Mouse (Mus musculus): ENCODE measurements at regions not wholly inside any gene's neighbourhood (a gene's known extent, or its start where the extent isn't known, plus 50 kb on each side); places are given as distances from the start of the nearest gene placed in this dataset.

DNA sequence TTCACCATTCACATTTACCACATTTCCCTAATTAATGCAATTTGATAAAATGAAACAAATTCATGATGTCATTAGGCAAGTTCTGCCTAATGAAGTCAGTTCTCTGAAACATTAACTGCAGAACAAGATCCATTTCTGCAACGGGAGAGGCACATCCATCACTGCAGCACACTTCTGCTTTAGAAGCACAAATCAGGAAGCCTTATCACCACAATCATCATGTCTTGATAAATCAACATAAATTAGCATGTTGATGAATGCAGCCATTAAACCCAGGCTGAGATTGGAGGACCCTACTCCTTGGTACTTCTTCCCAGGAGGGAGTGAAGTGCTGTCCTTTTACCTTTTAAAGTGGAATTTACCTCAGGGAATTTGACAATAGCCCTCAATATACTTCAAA is 1195.4 kb downstream of the Defb40 start:
- DNase-seq, result no peak

DNA sequence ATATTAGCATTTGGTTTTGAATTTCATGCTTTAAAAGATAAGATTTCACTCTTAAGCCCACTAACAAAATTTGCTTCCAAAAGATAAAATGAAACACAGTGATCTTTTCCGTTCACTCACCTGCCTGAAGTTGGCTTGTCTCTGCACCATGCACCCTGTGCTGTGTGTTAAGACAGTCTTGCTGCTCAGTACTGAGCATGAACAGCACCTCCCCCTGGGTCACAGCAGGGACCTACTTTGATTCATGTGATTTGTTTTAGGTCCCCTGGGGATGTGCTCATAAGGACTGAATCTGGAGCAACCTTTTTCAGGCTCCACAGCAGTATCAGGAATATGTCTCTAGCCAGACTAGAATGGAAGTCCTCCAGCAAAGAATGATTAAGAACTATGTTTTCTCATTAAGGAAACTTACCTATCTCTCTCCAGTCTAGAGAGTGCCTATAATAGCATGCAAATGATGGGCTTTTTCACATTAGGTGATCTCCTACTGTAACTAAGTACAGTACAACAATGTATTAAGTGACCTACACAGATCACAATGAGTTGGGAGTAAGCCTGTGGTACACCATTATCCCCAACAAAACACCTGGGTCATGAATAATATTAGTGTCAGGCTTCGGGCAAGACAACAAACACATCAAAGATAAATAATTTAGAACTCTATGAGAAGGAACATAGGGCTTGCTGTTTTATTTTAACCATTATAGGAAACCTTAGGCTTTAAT is 1196.3 kb downstream of the Defb40 start:
- no peak for DNase-seq

DNA sequence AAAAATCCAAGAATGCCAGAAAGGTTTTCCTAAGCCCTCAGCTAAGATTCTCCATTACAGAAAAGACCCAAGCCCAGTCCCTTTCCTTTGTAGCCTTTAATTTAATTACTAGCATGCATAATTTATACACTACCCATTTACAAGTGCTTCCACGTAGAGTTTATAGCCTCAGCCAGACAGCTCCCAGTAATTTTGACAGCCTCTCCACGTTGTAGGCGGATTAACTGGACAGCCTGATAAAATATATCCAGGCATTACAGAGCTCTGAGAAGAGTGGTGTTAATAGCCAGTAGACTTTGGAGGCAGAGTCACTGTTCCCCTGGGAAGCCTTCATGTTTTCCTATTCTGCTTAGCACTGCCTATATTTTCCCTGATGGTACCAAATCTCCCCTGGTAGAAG is 1202.6 kb downstream of the Defb40 start:
- DNase-seq, result no peak

DNA sequence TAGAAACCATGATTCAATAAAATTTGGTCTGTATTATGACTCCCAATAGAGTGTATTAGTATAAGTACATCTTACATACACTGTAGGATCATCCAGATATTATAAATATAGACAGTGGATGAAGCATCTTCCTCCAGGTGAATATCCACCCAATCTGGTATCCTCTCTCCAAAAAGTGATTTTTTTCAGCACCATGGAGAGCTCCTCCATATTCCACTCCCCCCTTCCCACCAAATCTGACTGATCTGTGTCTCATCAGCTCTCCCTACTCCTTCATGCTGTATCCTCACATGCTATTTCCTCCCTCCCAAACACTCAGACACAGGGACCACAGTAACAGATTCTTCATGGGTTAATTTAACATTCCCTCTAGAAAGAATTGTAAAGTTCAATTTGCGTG is 1204.7 kb downstream of the Defb40 start:
- no peak for DNase-seq

DNA sequence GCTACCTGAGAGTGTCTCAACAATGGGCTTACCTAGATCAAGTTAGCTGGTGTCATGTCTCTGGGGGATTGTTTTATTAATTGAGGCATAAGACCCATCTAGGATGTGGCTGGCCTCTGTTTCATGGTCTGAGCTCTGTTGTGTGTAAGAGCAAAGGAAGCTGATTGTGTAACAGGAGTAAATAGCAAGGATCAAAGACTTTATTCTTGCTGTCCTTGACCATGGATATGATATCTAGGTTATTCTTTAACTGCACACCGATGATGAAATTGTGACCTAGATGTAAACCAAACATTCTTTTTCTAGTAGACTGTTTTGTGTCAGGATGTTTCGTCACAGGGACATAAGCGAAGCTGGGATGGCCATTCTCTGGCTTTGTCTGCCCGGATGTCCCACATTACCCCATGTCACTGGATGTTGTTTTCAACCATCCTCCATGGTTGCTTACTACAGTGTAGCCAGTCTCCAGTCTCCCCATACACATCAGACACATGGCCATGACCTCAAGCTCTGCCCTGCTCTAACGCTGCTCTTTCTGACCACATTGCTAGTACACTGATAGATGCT is 1210.5 kb downstream of the Defb40 start:
- DNase-seq, result no peak

DNA sequence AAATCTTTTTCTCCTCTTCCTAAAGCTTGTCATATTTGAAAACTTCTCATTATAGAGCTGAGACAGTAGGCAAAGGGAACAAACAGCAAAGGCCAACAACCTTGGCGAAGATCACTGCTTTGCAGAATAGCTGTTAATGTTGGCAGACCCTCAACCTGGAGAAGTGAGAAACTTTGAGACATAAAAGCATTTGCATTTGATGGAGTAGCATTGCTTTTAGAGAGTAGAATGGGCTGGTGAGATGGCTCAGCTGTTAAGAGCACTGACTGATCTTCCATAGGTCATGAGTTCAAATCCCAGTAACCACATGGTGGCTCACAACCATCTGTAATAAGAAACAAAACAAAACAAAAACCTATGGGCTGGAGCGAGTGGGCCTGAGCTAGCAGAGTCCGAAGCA is 1253.4 kb downstream of the Defb40 start:
- no peak for DNase-seq

DNA sequence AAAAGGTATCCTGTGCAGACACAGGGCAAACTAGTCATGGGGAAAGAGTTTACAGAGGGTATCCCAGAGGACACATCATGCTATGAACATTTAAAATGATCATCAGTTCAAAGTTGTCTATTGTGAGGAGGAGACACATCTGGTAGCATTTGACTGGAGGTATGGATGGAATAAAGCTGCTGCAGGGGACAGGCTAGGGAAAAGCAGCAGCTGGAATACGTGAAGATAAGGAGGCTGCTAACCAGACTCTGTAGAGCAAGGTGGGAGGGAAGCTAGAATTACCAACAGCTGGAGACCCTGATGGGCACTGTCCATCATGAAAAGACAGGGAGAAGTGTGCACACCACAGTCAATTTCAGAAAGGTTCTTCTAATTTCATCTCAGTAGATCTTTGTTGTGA is 1268.9 kb downstream of the Defb40 start:
- no peak for DNase-seq

DNA sequence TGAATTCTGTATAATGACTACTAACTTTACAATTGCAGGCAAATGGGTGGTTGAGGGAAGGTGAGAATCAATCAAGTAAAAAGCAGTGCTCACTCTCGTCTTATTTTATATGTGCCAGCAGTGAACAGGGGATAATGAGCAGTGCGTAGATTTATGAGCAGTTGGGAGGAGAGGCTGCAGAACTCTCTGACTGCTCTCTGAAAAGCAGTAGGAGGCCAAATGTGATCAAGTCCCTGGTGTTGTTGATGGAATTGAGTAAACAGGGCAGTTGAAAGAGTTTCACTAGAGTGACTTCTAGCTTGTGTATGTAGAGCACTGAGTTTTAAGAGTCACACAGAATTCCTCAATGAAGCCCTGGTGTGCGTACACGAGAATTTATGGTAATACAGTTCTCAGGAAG is 1269.6 kb downstream of the Defb40 start:
- DNase-seq, result peak; percentile 7

DNA sequence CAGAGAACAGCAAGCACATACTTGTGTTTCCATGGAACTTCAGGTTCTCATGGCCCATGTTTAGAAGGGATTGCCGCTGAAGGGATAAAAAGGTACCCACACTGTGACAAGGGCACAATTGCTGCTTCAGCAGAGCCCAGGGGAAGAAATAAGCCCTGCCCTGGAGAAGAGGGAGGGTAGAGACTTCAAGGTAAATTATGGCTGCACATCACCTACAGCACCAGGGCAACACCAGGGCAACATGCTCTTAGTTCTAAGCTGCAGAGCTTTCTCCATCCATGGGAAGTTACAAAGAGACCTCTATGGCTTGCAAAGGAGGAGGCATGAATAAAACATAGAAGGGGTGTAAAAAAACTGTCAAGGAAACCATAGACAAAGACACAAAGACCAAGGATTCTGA is 1273.8 kb downstream of the Defb40 start:
- DNase-seq, result no peak

DNA sequence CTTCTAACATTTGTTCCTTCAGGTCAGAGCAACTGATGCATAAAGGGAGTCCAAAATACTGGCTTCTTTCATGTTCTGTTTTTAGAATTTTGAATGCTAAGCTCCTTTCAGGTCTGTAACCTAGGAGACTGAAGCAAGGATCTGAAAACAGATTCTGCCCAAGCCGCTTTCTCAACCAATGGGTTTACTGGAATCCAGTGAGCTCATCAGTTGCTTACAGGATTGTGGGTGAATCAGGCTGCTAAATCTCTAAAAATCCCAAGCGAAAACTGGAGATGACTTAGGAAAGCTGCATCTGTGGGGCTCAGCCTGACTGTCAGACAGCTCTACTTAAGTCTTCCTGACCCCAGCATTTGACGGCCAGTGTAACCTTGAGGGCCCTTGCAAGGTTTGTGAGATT is 1277.7 kb downstream of the Defb40 start:
- DNase-seq, result no peak

DNA sequence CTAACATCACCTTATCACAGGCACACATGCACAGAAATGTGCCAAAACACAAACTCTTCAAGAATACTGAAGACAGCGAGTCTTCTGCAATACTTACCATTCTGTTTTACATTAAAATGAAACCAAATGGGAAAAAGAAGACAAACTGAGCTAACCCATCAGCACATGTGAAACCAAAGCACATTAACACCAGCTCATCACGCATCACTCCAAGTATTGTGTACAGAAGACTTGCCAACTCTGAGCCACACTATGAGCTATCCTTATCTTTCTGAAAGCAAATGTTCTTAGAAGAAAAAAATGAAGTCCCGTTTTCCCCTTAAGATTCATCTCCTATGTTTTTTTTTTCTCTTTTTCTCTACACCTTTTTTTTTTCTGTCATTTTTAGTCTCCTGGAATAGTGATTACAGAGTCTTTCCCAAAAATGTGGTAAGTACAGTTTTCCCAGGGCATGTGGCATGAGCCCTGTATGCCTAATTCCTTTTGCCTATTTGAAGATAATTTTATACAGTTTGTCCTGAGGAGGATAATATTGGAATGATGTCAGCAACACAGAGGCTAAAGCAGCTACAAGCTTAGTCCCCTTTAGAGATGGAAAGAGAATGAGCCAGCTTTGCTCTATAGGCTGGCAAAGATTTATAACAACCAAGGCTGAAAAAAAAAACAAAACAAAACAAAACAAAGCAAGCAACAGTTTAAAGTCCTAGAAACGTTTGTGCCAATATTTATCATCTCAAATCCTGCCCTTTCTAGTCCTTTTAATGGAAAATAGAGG is 1287.8 kb downstream of the Defb40 start:
- DNase-seq, result peak; percentile 49

DNA sequence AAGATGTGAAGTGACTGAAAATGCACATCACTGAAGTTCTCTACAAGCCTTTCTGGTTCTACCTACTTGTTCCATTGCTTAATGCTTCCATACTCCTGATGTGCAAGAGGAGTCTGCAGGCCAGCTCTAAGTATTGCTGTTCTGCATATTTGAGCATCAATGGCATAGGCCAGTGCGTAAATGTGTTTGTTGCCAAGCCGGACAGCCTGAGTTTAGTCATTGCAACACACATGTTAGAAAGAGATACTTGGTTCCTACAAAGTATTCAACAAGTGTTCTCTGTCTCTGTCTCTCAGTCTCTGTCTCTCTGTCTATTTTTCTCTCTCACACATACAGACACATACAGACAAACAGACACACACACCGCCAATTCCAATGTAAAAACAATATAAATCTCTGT is 1288.4 kb downstream of the Defb40 start:
- peak; percentile 13 for DNase-seq

DNA sequence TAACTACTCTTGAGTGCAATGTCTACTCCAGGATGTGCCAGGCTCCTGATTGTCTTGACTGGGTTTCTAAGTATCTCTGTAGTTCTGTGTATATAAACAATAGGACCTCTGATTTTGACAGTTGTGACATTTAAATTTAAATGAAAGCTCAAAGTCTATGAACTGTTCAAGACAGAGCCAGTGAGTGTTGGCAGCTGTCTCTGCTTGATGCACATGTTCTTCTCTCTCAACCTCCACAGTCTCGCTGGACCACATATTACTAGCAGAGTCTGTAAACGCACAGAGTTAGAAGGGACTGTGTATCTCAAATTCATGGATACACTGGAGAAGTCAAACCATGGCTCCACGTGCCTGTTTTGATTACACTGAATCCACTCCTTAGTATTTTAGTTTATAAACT is 1291.0 kb downstream of the Defb40 start:
- DNase-seq, result no peak

DNA sequence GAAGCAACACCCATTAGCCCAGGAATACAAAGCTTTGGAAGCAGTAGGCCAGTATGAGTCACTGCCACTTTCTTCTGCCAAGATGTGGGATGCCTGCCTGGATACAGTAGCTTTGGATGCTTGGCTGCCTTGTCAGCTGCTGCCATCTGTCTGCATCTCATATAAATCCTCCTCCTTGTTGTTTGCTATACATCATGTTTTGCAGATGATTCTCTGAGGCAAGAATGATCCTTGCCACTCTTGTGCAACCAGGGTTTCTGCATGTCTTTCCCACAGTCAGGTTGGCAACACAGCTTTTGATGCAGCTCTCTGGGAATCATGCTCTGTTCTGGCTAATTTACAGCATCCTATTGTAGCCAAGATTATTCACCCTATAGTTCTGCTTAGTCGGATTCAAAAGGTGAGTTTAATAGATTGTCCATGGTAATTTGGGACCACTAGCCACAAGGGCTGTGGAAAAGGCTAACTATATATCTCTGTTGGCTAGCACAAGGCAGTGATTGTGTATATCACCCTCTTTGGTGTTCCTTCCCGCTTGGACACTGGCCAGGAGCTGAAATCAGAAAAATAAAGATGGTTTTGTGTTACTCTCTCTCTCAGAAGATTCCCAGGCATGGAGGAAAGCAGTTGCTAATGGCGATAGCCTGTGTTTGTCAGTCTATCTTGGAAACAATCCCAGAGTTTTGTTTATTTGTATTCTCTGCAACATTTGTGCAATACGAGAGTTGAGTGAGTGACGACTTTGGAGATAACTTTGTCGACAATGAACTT is 1313.5 kb downstream of the Defb40 start:
- DNase-seq, result peak; percentile 17

DNA sequence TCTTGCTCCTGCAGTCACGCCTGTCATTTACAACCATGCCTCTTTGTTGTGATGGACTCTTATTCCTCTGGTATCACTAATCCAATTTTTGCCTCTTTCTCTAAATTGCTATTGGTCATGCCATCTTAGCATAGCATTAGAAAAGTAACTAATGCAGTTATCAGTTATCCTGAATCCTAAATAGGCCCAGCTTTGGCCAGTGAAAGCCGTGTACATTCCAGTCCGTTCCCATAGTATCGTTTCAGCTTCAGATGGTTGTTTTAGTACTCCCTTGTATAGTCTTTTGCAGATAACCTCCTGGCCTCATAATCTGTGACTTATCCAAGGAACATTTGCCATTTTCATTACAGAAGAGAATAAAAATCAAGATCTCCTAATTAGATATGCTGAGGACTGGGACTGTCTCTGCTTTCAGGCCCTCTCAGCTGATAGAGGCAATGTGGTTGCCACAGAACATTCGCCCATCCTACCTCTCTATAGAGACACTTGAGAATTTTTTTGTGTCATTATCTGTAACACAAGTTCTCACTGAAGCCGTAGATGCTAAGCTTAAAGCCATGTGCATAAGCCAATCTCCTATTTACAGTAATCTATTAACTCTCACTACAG is 1318.2 kb downstream of the Defb40 start:
- no peak for DNase-seq

DNA sequence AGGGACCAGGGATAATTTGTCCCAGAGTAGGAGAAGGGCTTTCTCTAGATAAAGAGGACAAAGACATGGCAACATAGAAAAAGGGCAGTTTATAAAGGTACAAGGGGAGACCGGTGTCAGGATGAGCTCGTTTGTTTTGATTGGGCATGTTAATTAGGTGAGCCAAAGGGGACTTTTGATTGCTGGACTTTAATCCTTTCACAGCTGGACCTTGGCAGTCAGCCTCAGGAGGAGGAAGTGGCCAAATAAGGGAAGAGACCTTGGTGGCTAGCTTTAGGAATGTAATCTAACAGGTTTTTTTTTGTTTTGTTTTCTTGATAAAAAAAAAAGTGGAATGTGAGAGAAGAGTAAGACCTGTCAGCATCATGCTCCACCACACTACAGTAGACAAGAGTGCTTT is 1324.3 kb downstream of the Defb40 start:
- no peak for DNase-seq

DNA sequence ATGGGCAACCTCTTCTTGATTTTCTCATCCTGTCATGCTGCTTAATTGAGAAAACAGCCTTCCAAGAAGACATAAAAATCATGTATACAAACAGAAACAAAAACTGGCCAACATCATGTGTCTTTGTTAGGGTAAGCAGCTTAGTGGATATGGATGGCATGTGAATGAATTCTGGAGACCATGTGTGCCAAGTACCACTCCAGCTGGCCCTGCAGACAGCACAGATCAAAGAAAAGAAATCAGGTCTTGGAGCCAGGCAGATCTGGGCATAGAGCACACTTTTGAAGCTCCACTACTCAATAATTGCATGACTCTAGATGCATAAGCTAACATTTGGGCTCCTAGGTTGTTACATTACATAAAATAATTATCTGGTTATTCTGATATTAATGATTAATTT is 1330.5 kb downstream of the Defb40 start:
- DNase-seq, result no peak

DNA sequence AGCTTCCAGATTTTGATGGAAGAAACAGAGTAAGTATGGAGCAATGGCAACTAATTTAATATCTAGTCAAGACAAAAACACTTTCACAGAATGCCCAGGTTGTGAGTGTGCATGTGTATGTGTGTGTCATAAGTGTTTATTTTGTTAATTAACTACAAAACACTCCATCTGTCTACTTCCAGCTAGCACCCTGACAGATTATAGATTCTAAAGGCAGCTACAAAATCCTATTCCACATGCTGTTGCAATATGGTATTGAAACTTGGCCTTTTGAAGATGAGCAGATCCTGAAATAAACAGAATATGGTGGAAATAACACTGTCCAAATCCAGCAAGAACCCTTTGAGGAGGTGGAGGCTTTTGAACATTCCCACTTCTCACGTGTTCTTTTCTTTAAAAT is 1356.9 kb downstream of the Defb40 start:
- DNase-seq, result no peak

DNA sequence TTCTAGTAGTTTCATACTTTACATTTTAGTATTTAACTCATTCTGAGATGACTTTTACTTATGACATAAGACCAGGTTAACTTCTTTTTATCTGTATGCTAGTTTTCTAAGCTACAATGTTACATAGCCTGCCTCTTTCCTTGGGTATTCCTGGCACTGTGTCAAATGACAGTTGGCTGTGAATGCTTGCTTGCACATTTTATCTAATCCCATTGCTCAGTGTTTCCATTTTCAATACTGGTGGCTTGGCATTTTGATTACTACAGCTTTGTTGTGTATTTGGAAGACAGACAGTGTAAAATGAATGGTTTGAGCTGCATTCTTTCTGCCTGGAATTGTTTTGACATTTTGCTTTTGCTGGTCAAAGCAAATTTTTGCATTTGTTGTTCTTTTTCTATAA is 1359.2 kb downstream of the Defb40 start:
- DNase-seq, result no peak

DNA sequence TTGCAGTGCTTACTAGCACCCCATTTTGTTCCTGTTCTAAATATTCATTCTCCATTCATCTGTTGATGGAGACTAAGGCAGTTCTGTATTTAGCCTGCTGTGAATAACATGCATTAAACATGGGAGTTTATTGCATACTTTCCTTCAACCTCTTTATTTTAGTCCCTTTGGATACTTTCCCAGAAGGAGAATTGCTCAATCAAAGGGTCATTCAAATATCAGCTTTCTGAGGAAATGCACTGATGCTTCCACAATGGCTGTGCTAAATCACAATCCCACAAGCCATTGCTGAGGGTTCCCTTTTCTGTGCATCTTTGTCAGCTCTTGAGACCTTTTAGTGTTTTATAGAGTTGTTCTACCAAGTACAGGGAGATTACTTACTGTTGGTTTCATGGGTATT is 1359.9 kb downstream of the Defb40 start:
- no peak for DNase-seq

DNA sequence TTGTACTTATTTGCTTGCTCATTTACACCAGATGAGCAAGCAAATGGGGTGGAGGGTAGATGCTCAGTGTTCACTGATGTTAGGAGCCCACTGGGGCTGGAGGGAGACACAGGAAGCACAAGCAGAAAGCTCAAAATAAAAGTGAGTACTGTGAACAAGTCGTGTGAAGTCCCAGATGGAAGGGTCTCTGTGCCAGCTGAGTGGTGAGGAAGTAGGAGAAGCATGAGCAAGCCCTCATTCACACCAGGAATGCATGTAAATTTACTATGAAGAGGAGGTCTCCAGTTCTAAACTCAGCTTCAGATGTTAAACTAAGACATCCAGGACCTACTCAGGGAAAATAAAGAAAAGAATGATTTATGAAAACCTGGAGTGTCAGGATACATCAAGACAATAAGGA is 1375.2 kb downstream of the Defb40 start:
- DNase-seq, result no peak

DNA sequence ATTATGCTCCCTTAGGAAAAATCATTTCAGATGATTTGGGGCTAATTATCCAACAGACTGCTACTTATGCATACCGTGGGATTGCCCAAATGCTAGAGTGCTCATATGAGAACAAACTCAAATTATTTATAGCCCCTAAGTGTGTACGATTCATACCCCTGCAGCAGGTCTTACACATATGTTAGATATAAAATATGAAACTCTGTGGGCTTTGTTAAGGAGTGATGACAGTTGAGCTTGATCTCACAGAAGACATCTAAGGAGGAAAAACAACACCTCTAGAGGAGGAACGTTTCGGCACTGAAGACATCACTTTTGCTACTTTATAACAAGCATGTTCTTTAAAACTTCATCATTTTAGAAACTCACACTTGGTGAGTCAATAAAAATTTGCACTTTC is 1379.3 kb downstream of the Defb40 start:
- no peak for DNase-seq

DNA sequence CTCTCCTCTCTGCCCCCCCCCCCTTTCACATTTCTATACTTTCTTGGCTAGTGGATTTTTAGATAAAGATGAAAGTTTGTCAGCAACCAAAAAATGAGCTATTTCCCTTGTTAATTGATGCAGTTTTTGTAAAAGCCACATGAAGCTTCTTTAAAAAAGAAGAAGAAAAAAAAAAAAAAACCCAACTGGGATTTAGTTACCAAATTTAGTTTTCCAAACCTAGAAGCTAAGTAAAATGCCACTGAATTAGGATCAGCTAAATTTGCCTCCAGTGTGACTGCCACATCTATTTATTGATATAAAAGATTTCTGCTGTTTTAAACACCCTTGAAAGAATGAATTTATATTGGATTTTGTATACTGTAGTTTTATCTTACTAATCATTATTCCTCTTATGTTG is 1381.5 kb downstream of the Defb40 start:
- DNase-seq, result no peak
